Mouse (Mus musculus) fat pad, adult 2 months (tissue): Measurements from ENCODE around the gene Ank3.

Experiments
- DNase-seq: peaks from one replicate; pipeline ENCODE4 v3.0.0-alpha.2; 2011; ENCODE audit warnings: low read depth, low spot score; ENCODE audit errors: extremely low read depth

Gene Ank3

DNA sequence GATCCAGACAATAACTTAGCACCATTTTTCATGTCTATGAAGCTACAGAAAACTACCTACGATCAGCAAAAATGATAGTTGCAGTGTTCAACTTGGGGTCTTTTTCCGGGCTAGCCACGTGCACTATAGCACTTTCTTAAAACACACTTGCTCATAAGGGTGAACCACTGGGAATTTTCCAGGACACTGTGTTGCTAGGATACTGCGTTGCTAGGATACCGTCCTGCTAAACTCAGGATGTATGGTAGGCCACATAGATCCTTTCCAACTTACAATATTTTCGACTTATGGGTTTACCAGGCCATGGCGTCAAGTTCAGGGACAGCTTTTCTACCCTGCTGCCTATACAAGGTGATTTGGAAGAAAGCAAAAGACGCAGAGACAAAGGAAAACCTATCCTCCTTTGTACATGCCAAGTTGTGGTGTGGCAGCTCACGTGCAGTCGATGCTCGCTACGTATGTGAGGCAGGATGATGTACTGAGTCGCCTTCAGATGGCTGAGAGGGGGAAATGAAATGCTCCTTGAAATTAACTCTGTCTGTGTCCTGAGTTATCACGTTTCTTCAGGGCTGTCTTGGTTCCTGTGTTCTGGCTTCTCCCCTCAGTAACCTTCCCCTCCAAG is 404.7 kb downstream of the Ank3 start:
- no peak for DNase-seq

DNA sequence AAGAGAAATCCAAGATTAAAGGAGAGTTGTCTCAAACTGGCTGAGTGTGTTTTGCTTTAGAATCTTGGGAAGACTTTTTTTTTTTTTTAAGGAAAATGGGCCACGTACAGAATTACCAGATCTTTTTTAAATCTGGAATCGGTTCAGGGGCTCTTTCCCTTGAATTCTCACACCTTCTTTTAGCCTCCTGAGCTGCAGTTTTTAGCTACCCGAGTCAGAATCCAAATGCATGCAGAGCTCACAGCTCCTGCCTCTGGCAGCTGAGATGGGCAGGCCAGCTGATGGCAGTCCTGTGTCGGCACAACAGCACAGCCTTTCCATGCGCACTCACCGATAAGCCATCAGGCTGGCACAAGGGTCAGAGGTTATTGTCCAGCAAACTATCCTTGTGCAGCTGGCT is 406.0 kb downstream of the Ank3 start:
- DNase-seq = no peak

DNA sequence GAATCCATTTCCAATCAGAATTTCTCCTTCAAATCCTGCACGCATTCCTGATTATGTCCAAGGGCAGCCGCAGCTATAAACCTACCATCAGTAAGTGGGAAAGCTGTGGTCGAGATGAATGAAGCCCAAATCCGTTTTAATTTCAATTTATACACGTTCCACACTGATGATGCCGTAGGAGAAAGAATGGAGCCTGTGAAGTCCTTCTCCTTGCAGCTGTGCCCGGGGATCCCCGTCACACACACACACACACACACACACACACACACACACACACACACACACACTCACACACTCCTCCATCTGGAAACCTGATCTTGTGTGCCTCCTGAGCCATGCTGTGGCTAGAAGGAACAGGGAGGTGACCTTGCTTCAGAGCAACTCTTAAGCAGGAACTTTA is 412.2 kb downstream of the Ank3 start:
- no peak for DNase-seq

DNA sequence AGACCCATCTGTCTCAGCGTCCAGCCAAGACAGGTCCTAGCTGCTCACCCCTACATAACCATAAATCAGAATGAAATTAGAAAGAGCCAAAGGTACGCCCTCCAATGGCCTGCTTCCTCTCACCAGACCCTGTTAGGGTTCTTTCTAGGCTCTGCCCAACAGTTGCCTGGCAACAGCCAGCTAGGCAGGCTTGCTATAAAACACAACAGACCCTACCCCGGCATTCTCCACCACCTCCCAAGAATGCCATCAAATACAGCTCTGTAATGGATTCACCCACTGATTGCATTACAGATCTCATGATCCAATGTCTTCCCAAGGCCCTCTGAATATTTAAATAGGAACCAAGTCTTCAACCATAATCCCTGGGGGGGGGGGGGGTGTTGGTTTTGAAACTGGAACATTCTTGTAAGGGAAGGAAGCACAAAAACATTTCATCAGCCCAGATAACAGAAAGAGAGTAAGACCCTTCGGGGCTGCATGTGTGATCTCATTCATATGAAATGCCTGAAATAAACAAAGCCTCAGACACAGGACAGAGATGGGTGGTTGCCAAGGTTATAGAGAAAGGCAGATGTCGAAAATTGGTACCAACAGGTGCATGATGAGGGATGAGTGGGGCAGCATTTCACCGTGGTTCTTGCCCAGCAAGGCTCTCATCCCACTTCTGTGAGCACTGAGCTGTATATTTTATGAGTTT is 415.4 kb downstream of the Ank3 start:
- no peak for DNase-seq

DNA sequence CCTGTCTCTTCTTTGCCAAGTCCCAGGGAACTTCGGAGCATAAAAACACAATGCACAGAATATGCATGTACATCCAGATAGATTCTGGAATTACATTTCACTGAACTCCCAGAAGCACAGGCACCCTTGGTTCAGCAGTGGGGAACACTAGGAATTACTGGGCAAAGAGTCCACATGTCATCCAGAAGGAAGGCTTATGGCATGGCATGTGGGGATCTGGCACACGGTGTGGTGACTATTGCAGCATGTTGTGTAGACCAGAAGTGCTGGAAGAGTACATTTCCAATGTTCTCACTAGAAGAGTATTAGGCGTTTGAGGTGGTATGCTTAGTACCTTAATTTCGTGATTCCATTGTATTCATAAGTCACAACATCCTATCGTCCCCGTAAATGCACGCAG is 422.7 kb downstream of the Ank3 start:
- no peak for DNase-seq

DNA sequence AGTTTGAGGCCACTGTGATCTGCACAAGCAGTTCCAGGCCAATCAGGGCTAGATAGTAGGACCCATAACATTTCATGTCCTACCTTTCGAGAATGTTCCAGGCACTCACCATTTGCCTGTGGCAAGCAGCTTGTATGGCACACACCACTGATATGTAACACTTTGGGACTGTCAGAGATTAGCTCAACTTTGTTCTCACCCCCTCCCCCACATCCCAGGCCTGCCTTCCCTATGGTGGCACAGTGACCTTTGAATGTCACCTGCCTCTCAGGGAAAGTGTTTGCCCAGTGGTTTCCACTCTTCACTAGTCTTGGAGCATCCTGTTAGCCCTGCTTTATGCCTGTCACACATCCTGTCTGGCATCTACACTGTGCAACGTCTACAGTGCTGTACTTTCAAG is 430.2 kb downstream of the Ank3 start:
- DNase-seq = no peak

DNA sequence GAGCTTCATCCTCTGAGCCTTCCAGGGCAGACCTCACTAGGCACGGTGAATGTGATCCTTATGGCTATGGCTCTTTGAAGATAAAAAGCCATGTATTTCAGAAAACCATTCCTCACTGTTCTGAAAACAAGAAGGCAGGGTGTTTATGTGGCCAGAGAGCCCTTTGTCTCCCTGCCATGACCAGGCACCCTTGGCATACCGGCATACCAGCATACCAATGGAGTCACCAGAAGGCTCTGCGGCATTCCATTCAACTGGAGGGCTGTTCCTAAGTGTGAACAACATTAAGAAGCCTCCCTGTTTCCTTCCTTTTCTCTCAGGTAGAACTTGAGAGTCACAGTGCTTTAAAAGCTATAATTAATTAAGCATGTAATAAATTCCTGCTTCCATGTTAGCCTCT is 430.7 kb downstream of the Ank3 start:
- no peak for DNase-seq

DNA sequence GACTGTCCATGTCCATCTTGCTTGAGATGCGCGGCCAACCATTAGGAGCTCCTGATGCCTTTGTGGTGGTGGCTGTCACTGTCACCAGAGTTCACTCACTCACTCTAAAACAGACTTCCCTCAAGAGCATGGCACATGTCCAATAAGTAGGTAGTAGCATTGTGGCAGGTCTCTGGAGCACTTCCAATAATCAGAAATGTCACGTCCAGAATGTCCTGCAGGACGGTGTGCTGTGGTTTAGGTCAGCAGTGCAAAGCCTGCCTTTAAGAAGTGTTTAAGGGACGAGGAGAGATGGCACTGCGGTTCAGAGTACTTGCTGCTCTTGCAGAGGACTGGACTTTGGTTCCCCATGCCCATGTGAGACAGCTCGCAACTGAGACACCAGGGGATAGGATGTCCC is 433.0 kb downstream of the Ank3 start:
- DNase-seq = no peak

DNA sequence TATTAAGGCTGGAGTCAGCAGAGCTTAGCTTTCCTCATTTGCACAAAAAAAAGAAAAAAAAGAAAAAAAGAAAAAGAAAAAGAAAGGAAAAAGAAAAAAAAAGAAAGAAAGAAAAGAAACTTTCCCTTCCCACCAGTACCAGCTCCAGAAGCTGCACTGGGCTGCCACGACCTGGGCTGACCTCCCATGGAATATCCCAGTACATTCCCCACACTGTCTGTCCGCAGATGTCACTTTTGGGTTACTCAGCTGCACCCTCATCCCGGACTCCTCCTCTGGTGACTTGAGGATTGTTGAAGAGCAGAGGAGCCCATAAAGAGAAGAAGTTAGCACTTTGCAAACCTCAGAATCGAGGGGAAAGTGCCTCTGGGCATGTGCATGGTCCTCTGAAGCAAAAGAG is 433.7 kb downstream of the Ank3 start:
- DNase-seq = no peak

DNA sequence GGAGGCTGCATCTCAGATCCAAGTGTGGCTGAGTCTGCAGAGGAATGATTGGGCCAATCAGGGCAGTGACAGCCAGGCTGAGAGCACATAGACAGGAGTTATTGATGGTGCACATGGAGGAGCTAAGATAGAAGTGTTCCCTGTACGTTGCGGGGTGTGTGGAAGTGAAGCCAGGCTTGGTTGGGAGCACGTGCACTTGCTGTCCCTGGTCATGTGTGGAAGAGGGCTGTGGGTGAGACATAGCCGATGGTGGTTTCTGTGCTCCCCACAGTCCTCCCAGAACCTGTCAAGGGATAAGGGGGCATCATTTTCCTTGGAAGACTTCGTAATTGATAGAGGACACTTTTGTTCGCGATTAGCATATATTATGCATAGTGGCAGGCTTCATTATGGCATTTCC is 434.2 kb downstream of the Ank3 start:
- DNase-seq = no peak

DNA sequence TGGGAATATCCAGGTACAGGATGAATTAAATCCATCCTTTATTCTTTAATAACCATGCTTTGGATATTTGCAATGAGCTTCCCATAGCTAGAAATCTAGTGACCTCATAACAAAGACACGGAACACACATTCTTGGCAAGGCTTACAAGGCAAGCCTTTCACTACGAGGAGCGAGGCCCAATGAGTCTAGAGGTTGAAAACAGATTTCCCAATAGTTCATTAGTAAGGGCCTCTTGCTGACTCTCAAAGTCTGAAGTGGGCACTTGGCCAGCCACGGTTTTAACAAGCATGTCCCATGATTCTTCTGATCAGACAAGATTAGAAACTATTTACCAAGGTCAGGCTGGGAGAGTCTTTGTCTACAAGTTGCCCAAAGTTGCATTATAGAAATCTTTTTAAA is 436.1 kb downstream of the Ank3 start:
- peak; percentile 64 for DNase-seq

DNA sequence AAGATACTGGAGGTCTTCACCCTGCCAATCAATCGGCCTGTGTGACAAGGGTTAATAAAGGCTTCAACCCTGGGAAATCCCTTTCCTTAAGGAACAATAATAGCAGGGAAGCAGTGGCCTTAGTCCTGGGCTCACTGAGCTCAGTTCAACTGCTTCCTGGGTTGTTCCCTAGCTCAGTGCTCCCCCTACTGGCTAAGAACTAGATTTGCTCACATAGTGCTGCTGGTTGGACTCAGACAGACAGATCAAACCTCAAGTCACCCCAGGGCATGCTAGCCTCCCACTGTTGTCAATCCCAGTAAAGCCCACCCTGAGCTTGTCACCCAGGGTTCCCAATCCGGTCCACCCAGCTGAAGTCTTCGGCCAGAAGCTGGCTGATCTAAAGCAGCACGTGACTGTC is 447.2 kb downstream of the Ank3 start:
- no peak for DNase-seq

DNA sequence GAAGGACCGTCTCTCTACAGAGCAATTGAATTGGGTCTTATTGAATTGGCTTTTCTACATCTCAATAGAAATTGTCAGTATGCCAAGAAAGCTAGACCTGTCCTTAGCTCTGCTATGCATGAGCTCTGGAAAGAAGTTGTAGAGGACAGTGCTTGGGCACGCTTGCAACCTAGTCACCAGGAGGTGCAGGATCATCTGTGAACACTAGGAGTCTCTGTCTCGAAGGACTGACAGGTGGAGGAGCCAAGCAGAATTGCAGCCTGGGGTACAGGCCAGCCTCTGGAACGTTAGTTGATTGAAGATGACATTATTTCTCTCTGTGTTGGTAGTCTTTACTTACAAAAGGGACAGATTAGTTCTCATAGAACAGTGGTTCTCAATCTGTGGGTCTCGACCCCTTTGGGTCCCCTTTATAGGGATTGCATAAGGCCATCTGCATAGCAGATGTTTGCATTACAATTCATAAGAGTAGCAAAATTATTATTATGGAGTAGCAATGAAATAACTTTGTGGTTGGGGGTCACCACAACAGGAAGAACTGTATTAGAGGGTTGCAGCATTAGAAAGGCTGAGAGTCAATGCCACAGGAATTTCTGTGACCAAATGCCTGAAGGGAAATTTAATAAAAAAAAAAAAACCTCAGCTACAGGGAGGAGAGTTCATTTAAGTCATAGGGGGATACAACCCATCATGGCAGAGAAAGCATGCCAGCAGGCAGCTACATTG is 454.0 kb downstream of the Ank3 start:
- DNase-seq = no peak

DNA sequence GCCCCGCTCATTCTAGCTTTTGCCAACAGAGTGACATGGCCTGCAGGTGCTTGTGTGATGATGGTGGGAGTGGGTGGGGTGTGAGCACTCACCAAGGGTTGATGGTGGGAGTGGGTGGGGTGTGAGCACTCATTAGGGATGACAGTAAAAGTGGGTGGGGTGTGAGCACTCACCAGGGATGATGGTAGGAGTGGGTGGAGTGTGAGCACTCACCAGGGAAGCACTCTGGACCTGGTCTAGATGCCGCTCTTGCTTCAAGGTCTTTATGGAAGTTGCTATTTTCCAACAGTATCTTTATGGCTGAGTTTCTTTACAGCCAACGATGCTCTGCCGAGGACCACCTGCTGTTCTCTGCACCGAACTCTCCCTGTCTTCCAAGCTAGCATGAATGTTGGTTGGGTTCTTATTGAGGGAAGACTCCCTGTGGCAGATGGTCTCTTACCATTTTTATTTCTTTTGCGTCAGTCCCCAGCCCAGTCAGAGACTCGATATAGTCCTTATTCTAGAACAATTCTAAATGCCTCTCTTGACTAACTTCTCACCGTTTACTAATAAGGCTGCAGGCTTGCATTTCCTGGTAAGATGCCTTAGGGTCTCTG is 456.1 kb downstream of the Ank3 start:
- no peak for DNase-seq

DNA sequence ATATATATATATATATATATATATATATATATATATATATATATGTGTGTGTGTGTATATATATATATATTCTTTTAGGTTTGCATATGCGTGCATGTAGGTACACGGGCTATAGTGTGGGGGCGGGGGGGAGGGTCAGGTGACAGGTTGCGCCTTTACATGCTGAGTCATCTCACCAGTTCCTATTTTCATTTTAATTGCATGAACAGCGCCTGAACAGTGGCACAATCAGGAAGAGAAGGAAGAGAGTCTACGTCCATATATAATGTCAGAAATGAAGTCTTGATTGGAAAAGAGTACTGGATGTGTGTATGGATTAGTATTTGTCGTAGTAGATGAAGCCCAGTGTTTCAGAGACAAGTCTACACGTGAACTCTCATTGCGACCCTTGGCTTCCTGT is 459.4 kb downstream of the Ank3 start:
- DNase-seq = no peak

DNA sequence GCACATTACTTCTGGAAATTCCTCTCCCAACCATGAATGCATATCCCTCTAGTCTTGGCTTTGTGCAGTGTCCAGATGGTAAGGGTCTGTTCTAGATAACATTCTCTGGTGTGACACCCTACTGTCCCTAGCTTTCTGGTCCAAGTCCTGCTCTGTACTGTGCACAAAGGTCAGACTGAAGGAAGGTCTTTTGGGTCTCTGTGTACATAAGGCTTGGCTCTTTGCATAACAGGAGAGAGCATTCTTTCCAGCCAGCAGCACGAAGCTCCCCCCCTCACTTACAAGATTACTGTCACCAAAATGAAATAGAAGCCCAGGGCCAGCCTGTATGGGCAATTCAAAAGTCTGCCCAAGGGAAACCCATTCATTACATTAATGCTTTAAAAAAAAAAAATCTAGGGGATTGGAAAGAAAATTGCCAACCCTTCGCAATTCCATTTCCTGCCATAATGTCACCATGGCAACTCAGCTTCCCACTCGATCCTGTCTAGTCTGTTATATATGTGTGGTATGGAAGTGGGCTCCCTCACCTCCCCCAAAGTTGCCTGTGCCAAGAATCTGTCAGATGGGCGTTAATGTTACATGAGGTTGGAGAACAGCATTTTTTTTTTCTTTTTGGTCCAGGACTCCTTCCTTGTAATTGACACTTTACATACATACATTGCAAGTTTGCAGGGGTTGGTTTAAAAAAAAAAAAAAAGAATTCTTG is 460.5 kb downstream of the Ank3 start:
- no peak for DNase-seq

DNA sequence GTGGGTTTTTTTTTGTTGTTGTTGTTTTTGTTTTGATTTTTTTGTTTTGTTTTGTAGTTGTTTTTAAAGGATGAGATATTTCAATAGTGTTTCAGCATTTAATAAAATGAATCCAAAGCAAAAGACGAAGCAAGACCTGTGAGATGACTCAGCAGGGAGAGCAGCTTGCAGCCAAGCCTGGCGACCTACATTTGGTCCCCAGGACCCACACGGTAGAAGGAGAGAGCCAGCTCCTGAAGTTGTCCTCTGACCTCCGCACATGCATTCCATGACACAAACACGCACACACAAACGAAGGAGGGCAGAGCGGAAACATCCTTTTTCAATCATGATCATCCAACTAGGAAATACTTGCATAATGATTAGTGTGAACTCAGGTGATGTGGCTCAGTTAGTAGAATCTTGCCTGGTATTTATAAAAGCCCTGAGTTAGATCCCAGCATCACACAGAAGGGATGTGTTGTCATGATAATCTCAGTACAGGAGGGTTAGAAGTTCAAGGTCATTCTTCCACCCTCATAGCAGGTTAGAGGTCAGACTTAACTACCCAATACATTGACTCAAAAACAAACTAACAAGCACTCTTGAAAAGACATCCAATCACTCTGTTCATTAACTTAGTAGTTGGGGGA is 461.4 kb downstream of the Ank3 start:
- DNase-seq = no peak

DNA sequence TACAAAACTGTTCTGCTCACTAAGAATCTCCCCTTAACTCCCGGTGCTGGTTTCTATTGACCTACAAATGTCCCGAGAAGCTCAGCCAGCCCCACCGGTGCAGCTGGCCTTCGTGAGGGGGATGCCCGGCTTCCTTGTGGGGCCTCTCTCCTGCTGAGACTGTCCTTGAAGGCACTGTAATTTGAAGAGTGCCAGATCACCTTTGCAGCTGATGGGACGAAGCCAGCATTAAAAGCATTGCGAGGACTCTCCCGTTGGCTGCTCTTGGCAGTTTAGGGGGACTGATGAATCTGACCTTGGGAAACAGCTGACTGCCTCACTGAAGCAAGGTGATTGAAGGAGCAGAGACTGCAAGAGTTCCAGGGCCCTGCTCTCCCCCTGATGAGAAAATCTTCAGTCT is 464.3 kb downstream of the Ank3 start:
- DNase-seq = no peak

DNA sequence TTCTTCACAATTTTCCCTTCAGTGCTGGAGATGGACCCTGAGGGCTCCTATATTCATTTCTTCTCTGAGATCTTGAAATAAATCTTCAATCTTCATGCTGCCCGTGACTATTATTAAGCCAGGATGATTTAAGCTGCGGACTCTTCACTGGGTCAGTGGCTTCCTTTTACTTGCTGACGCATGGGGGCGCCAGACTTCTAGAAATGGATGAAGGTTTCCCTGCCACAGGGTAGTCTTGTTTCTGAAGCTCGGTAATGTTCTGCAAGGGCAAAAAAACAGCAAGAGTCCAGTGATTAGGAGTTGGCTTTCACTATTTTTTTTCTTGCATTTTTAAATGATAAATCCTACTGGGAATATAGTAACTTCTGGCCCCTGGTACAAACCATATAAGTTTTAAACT is 471.8 kb downstream of the Ank3 start:
- DNase-seq = no peak

DNA sequence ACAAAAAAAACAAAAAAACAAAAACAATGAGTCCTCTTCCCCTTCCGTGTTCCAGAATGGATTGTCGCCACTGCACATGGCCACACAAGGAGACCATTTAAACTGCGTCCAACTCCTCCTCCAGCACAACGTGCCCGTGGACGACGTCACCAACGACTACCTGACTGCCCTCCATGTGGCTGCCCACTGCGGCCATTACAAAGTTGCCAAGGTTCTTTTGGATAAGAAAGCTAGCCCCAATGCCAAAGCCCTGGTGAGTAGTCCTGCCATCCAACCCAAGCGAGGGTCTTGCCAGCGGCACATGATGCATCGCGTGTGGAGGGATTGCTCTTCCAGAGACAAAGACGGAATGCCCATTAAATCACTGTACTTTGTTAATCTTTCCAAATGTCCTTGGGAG is 472.4 kb downstream of the Ank3 start:
- DNase-seq = no peak

DNA sequence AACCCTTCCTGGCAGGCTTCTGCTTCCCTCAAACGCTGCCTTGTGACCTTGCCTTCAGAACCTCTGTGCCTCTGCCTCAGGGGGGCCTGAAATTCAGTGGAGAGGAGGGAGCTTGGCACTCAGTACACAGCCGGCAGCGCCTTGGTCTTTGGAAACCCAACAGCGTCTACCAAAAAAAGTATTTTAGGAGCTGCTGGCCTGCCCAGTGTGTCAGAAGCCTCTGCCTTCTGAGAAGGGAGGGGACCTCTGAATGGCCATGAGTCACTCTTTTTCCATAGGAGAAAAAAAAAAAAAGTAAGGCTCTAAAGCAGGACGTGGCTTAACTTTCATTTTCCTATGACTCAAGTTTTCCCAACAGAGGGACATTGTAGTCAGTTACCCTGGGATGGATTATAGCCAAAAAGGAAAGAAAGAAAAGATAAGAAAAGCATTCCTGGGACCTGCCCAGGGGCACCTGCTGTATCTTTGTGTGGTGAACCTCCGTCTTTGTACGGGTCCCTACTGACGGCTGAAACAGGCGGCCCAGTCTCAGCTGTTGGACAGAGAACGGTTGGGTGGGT is 473.7 kb downstream of the Ank3 start:
- DNase-seq = peak; percentile 93
